Mouse (Mus musculus): ENCODE measurements at regions not wholly inside any gene's neighbourhood (a gene's known extent, or its start where the extent isn't known, plus 50 kb on each side); places are given as distances from the start of the nearest gene placed in this dataset.

DNA sequence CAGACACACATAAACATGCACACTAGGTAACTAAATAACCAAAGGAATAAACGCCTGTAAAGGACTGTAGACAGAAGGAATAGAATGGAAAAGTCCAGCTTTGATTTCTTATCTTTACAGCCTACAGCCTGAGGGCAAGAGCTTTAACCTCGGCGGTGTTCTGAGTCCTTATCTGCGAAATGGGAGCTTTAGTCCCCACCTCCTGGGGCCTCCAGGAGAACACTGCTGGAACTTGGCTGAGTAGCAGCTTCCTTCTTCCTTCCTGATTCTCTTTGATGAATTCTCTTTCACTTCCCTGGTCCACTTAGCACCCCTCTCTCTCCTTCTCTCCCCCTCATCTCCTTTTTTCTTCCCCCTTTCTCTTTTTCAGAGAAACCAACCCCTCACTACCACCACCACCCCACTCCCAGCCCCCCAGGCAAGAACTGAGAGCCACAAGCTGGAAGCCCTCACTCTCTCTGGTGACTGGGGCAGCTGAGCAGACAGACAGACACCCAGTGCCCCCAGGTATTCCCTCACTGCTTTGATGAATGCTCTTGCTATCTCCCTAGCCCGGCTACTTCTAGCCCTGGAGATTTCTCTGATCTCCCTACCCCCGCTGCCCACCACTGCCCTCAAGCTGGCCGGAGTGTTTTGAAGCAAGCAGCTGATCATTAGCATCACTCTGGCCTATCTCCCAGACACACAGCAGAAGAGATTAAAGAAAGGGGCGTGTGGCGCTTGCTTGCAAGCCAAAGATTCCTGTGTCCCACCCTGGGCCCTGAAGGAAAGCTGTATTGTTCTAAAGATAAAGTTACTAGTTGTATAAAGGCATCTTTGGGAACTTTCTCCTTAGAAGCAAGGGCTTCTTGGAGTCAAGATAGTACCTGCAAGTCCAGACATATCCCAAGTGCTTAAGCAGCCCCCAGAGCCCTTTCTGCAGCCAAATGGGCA lies 81.9 kb upstream of the Tbx3 start:
- TF ChIP-seq USF1 (IDR thresholded peaks at IDR 0.05; ENCODE audit: low read depth): no peak
- TF ChIP-seq CTCF (IDR thresholded peaks at IDR 0.05; ENCODE audit: control insufficient read depth, insufficient read depth, insufficient read length): no peak
- no peak for TF ChIP-seq CEBPB (IDR thresholded peaks at IDR 0.05; ENCODE audit: low read depth)
- no peak for TF ChIP-seq MYOD1 (IDR thresholded peaks at IDR 0.05; ENCODE audit: control insufficient read depth, insufficient read length, low read depth)
- no peak for TF ChIP-seq MAX (IDR thresholded peaks at IDR 0.05)
- no peak for TF ChIP-seq FOSL1 (IDR thresholded peaks at IDR 0.05; ENCODE audit: insufficient read depth, low read length, poor library complexity, severe bottlenecking)
- TF ChIP-seq MYOG (IDR thresholded peaks at IDR 0.05; ENCODE audit: control insufficient read depth, extremely low read depth, insufficient read length): no peak
